Mouse (Mus musculus) erythroblast, embryonic 14.5 days (primary cell): Measurements from ENCODE around the gene Zbp1. TPM values are rescaled to one million over a fixed set of nuclear protein-coding genes. Genes with fewer than 3 reads are reported as not detected.

Experiments
- H3K27me3 ChIP-seq: 2 replicates; pipeline ENCODE4 v1.6.1; 2012; ENCODE audit warnings: inconsistent platforms; ENCODE audit not compliant: control insufficient read depth
- H3K36me3 ChIP-seq: 2 replicates; pipeline ENCODE4 v1.6.1; 2012; ENCODE audit warnings: mild to moderate bottlenecking, inconsistent platforms; ENCODE audit not compliant: control insufficient read depth
- H3K4me1 ChIP-seq: 2 replicates; pipeline ENCODE4 v1.6.1; 2012; ENCODE audit warnings: inconsistent platforms; ENCODE audit not compliant: control insufficient read depth
- H3K4me3 ChIP-seq: replicated peaks from 2 replicates; pipeline ENCODE3; 2012; ENCODE audit warnings: moderate library complexity, mild to moderate bottlenecking, inconsistent platforms
- H3K9me3 ChIP-seq: 2 replicates; pipeline ENCODE4 v1.6.1; 2012; ENCODE audit warnings: low read length, inconsistent platforms, mixed read lengths; ENCODE audit not compliant: control insufficient read depth
- GATA1 ChIP-seq: IDR thresholded peaks from 2 replicates; pipeline ENCODE4 v1.6.1; 2012; ENCODE audit warnings: low read length, inconsistent platforms, mixed read lengths
- TAL1 ChIP-seq: IDR thresholded peaks from 3 replicates; pipeline ENCODE4 v1.6.1; 2012; ENCODE audit warnings: low read length, inconsistent platforms, mixed read lengths
- polyA plus RNA-seq: library from polyadenylated mRNA; stranded (reverse); fragments of >175 nt; gene quantifications from 2 replicates; pipeline ENCODE4 v1.2.3, GENCODE M21; 2012

Zbp1 gene
- polyA plus RNA-seq, 1 experiment: not detected

DNA sequence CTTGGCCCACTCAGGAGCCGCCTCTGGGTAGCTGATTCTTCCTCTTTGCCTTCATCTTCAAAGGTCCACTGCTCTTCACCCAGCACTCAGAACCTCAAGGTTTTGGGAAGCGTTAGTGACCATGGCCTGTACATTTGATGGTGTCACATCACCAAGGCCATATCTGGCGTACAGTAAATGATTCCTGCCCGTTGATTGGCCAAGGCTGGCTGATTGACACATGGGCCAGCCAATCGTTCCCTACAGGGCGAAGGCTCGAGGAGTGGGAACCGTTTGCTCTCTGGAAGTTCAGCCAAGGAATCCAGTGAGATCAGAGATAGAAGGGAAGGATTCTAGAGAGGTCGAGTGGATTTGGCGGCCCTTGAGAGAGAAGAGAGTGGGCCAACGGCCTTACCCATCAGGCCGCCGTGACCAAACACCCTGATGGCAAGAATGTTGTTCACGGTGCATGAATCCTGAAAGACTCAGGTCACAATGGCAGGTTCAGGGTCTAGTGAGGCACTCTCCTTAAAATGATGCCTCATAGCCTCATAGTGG is 13.1 kb downstream of the Zbp1 start:
- Histone ChIP-seq H3K9me3 (peaks cover 3% of the 10 kb centered on the region), H3K4me3 (no peak overlapping the region)

DNA sequence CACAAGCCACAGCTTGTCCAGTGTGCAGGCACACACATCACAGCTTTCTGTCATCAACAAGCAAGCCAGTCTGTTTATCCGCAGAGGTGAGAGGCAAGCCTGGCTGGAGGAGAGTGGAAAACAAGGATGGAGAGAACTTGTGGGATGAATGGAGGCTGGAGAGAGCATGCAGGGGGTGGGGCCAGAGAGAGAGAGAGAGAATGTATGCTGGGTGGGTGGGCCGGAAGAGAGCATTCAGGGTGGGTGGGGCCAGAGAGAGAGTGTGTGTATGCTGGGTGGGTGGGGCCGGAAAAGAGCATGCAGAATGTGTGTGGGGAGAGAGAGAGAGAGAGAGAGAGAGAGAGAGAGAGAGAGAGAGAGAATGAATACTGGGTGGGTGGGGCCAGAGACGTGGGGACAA is 14.1 kb downstream of the Zbp1 start:
- no peaks in the 10 kb centered on the region for H3K27me3 ChIP-seq
- TF ChIP-seq TAL1: no peak
- TF ChIP-seq GATA1: no peak
- peaks cover 3% of the 10 kb centered on the region for H3K9me3 ChIP-seq
- H3K4me1 ChIP-seq: no peaks in the 10 kb centered on the region
- H3K36me3 ChIP-seq: no peaks in the 10 kb centered on the region
- H3K4me3 ChIP-seq: no peak overlapping the region

More for the DNA sequence above, 13.1 kb downstream of the Zbp1 start:
- Histone ChIP-seq H3K27me3 (no peaks in the 10 kb centered on the region), H3K36me3 (no peaks in the 10 kb centered on the region), H3K4me1 (no peaks in the 10 kb centered on the region)
- TF ChIP-seq TAL1: no peak
- no peak for TF ChIP-seq GATA1

DNA sequence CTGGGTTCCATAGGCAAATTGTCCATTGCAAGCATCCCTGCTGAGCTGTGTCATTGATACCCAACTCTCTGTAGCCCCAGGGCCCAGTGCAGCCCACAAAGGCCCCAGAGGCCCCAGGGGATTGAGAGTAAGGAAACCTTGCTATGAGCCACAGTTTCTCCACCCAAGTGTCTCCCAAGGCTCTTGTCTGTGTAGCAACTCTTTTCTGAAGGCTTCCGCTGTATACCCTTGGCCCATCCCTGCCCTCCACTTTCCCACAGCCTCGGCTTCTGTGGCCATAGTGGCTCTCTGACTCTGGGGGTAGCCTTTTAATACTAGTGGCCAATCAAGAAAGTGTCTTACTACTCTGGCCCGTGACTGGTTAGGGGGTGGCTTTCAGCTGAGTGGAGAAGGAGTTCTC is 15.0 kb downstream of the Zbp1 start:
- TF ChIP-seq TAL1 (no peak), GATA1 (no peak)
- no peaks in the 10 kb centered on the region for H3K4me1 ChIP-seq
- H3K4me3 ChIP-seq: no peak overlapping the region
- no peaks in the 10 kb centered on the region for H3K36me3 ChIP-seq
- no peaks in the 10 kb centered on the region for H3K27me3 ChIP-seq
- peaks cover 3% of the 10 kb centered on the region for H3K9me3 ChIP-seq

DNA sequence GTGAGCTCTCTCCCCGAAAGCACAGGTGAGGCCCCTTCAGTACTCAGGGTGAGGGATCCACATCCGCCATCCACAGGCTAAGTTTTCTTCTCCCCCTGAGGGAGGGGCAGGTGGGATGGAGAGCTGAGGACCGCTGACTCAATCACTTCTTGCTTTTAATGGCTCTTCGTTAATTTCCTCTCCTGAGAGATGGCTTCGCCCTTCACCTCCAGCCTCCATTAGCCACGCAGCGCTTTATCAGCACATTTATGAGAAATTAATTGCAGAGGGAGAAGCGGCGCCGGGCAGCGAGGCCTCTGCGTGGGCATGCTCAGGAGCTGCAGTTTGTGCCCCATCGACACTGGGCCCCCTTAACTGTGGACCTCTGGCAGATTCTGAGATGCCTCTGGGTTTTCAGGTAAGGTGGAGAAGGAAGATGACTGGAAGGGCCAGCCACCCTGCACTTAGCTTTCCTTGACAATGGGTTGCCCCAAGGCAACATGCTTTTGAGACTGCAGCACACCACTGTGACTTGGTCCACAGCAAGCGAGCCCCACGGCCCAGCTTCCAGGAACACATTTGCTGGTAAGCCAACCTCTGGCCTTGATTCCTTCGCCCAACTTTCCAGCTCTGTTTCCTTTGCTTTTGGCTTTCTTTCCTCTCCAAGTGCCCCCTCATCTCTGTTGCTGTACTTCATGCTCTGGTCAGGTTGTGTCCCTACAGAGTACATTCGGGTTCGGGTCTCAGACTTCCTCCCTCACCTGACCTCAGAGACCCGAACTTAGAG is 15.6 kb downstream of the Zbp1 start:
- H3K4me1 ChIP-seq: no peaks in the 10 kb centered on the region
- H3K9me3 ChIP-seq: peaks cover 3% of the 10 kb centered on the region
- H3K27me3 ChIP-seq: no peaks in the 10 kb centered on the region
- no peak overlapping the region for H3K4me3 ChIP-seq
- TF ChIP-seq GATA1: no peak
- TF ChIP-seq TAL1: no peak
- H3K36me3 ChIP-seq: no peaks in the 10 kb centered on the region

DNA sequence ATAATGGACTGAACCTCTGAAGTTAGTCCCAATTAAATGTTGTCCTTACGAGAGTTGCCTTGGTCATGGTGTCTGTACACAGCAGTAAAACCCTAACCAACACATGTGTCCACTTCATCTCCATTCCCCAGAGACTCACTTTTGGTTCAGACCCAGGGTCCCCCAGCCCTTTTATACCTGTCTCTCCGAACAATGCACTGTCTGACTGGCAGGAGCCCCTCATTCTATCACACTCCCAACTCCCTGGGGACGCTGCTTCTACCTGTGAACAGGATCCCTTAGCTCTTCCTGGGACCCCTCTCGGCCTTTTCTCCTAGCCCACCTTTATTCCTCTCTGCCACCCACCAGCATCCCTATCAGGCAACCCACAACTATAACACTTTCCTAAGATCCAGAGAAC is 23.9 kb downstream of the Zbp1 start:
- H3K36me3 ChIP-seq: no peaks in the 10 kb centered on the region
- TF ChIP-seq TAL1: no peak
- no peak for TF ChIP-seq GATA1
- no peaks in the 10 kb centered on the region for H3K9me3 ChIP-seq
- H3K4me3 ChIP-seq: no peak overlapping the region
- H3K27me3 ChIP-seq: no peaks in the 10 kb centered on the region
- H3K4me1 ChIP-seq: no peaks in the 10 kb centered on the region

DNA sequence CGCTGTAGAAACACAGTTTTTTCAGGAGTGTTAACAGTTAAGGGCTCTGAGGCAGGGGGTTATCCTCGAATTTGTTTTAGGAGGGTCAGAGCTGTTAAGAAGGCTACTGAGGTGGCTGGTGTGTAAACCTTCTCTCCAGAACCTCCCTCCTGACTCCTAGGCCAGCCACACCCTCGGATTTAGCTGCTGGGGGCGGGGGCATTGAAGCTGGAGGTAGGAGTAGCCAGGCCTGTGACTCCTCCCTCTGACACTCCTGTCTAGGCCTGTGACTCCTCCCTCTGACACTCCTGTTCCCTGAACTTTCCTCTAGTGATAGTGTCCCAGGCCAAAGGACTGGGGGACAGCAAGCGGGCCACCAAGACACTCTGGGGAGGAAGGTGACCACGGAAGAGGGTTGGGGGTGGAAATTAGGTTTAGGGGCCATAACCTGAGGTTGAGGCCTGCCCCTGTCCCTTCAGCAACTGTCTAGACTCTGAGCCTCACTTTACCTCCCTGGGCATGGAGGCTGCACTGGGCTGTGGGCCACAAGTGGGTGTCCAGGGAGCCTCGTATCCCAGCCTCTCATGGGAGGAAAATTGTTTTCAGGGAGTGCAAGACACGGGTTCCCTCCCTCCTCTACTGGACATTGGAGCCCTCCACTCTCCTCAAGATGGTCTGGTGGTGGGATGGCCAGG is 31.4 kb downstream of the Zbp1 start:
- peaks cover 3% of the 10 kb centered on the region for H3K4me1 ChIP-seq
- no peak for TF ChIP-seq GATA1
- TF ChIP-seq TAL1: no peak
- no peaks in the 10 kb centered on the region for H3K36me3 ChIP-seq
- H3K4me3 ChIP-seq: no peak overlapping the region
- no peaks in the 10 kb centered on the region for H3K9me3 ChIP-seq
- no peaks in the 10 kb centered on the region for H3K27me3 ChIP-seq

DNA sequence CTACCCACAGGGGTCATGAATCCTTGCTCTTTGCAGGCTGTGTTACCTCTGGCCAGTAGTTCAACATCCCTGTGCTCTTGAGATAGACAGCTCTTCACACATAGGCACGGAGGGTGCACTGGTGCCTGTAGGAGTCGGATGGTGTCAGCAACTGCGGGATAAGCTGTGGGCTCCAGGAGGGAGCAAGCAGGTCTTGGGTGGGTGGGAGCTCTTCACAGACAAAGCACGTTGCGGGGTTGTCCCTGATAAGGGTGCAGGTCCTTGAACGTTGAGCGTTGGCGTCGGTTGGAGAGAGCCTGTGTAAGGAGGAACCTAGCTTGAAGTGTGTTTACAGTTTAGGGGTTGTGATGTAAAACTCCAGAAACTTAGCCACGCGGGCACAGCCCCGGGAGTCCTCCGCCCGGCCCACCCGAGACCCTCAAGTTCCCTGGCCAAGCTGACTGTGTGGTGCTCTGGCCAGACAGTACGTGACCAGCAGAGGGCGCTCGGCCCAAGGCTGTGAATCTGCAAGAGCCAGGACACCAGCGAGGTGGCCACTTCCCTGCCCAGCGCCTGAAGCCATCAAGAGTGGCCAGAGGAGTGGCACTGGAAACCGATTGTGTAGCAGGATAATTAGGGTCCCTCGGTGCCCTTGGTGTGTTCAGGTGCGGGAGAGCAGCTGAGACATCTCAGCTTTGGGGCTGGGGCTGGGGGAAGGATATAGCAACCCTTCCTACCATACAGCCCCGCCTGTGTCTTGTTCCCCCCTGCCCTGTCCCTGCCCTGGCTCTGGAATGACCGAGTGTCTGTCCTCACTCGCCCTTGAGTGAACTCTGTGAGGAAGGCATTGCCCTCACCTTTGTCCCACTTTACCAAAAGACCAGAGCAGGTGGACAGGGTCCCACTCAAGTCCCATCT is 32.4 kb downstream of the Zbp1 start:
- Histone ChIP-seq H3K9me3 (no peaks in the 10 kb centered on the region), H3K4me3 (no peak overlapping the region), H3K36me3 (no peaks in the 10 kb centered on the region)

GRCm38 (mm10) chr2:173185282-173185681 is 33.4 kb downstream of the Zbp1 start:
- Histone ChIP-seq H3K36me3 (no peaks in the 10 kb centered on the region), H3K4me1 (peaks cover 3% of the 10 kb centered on the region), H3K4me3 (no peak overlapping the region), H3K9me3 (no peaks in the 10 kb centered on the region), H3K27me3 (no peaks in the 10 kb centered on the region)
- TF ChIP-seq TAL1: no peak

More for the DNA sequence above, 32.4 kb downstream of the Zbp1 start:
- H3K27me3 ChIP-seq: no peaks in the 10 kb centered on the region
- TF ChIP-seq TAL1 (no peak), GATA1 (no peak)
- H3K4me1 ChIP-seq: peaks cover 3% of the 10 kb centered on the region

- Histone ChIP-seq H3K36me3 (no peaks in the 10 kb centered on the region), H3K9me3 (no peaks in the 10 kb centered on the region), H3K27me3 (no peaks in the 10 kb centered on the region), H3K4me3 (no peak overlapping the region), H3K4me1 (peaks cover 3% of the 10 kb centered on the region)
- TF ChIP-seq TAL1 (no peak), GATA1 (no peak)
These were observed 34.1 kb downstream of the Zbp1 start for GRCm38 (mm10) chr2:173184475-173185080.
